Mouse (Mus musculus) T-helper 17 cell (primary cell): Measurements from ENCODE around the gene Dnajc6.

Source experiments
- in situ Hi-C, 2 experiments: fragments of 300-600 bp; cut with MboI, MseI; formaldehyde crosslinking; loops; 1 replicate in 1 of 2; 2 replicates in 1 of 2; pipeline ENCODE4 v1.15.1; 2025; ENCODE audit warnings: high pct_unique_total_duplicates in 2 of 2

Gene Dnajc6

GRCm38 (mm10) chr4:101496534-101497237, at the start of gene Dnajc6:
TSS of gene Dnajc6 (plus strand) at chr4:101496648.
- in situ Hi-C loops = no loop called here

GRCm38 (mm10) chr4:101448701-101449100, 47.7 kb upstream of the Dnajc6 start:
- in situ Hi-C loops = no loop called here

DNA sequence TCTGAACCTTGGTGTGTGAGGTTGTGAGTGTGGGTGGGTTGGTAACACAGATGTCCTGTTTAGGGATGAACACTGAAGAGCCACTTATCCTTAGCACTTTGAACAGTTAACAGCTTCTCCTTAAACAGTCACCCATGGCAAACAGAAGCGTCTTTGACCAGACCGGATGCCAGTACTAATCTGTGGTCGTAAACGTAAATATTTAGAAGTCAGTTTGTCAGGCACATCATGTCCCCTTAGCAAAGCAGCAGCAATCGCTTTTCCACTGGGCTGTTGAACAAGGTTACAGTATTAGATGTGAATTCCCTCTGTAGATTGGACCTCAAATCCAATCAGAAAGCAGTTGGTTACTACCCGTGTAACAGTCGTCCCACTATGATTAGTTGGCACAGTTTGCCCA, 47.1 kb upstream of the Dnajc6 start:
- in situ Hi-C loops = no loop called here

DNA sequence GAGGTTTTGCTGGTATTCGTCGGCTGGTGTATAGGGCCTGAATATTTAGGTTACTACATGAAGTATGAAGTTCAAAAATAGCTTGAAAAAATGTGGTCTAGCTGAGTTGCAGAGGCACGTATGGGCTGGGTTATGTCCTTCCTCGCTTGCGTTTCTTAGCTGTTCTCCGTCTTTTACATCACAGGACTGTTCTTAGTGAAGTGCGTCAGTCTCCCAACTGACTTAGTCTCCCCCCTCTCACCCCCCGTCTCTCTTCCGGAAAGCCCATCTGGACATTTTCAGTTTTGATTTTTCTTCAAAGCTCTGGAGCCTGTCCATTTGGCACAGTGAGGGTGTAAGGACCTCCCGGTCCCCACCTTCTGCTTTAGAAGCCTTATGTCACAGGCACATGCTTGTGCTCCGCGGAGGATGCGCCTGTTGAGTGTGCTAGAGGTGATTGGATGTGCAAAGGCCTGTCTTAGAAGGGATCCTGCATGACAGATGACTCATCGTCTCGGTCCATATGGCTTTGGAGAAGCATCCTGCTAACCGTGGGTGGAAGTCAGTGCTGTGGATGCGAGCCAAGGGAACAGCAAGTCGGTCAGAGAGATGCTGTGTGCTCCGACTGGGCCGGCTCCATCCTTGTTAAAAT, 46.2 kb upstream of the Dnajc6 start:
- in situ Hi-C loops = loop anchor here in 1 of 2 experiments (5.0 to 25.0 kb wide), 2 partner anchors 63 to 562 kb away; no protein-coding TSS in a partner anchor

DNA sequence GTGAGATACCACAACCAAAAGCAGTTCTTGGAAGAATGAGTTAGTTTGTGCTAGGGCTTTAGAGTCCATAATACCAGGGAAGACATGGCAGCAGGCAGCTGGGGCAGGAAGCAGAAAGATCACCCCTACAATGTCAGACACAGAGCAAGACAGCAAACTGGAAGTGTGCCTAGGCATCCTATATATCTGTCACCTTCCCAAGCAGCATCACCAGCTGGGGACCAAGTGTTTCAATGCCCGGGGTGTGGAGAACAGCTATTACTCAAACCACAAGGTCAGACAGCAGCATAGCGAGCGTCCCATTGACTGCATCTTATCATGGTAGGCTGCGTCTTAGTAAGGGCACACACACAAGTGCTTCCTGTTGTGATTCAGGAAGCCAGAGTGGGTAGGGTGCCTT, 45.4 kb upstream of the Dnajc6 start:
- in situ Hi-C loops = loop anchor here in 1 of 2 experiments (5.0 to 25.0 kb wide), 2 partner anchors 64 to 561 kb away; no protein-coding TSS in a partner anchor

- in situ Hi-C loops = loop anchor here in 1 of 2 experiments (5.0 to 25.0 kb wide), 2 partner anchors 66 to 559 kb away; no protein-coding TSS in a partner anchor
Measured at GRCm38 (mm10) chr4:101452829-101453228, 43.6 kb upstream of the Dnajc6 start.

DNA sequence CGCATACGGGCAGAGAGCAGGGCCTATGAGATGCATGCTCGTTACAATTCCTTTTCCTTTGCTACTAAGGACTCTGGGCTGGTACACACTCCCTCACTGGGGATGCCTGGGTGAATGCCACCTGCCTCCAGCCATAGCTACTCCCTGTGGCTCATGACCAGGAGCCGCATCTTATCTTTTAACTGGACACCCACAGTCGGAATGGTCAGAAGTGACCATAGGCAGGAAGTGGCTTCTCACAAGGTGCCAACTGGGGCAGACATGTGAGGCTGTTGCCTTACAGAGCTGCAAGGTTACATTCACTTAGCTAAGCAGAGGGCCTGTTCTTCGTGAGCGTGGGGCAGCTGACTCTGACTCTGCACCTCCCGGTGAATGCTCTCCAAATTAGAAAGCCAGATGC, 39.3 kb upstream of the Dnajc6 start:
- in situ Hi-C loops = loop anchor here in 1 of 2 experiments (25.0 kb wide), 1 partner anchor 555 kb away; no protein-coding TSS in a partner anchor

DNA sequence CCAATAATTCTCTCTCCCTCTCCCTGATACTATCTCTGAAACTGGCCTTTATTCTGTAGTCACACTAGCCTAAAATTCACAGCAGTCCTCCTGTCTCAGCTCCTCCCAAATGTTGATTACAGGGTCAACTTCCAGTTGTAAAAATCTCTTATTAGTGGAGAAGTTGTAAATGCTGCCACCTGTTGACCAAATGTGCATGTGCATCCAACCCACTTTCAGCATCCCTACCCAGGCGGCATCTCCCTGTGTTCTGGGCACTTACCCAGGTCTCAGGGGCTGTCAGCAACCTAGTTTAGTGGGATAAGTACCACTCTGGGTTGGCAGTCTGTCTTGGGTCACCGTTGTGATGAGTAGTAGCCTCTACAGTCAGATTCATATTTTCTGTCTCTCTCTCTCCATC, 38.1 kb upstream of the Dnajc6 start:
- in situ Hi-C loops = loop anchor here in 1 of 2 experiments (25.0 kb wide), 1 partner anchor 554 kb away; no protein-coding TSS in a partner anchor

GRCm38 (mm10) chr4:101459358-101459757, 37.1 kb upstream of the Dnajc6 start:
- in situ Hi-C loops = loop anchor here in 1 of 2 experiments (25.0 kb wide), 1 partner anchor 553 kb away; no protein-coding TSS in a partner anchor

DNA sequence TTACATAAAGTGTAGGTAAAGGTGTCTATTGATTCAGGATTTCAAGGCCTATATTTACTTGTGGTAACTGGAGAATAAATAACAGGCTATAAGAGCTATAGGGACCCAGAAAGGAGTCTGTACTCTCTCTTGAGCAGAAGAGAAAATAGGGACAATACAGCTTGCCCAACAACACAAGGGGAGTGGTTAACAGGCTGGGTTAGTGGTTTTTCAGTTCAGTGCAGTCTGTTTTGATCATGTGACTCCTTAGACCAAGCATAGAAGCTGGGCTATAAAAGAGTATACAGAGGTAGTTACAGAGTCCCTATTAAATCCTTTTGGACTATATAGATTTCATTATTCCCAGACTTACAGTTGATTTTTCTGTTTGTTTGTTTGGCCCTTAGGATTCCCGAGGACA, 36.3 kb upstream of the Dnajc6 start:
- in situ Hi-C loops = loop anchor here in 1 of 2 experiments (25.0 kb wide), 1 partner anchor 552 kb away; no protein-coding TSS in a partner anchor

GRCm38 (mm10) chr4:101462065-101462464, 34.4 kb upstream of the Dnajc6 start:
- in situ Hi-C loops = loop anchor here in 1 of 2 experiments (25.0 kb wide), 1 partner anchor 550 kb away; no protein-coding TSS in a partner anchor

DNA sequence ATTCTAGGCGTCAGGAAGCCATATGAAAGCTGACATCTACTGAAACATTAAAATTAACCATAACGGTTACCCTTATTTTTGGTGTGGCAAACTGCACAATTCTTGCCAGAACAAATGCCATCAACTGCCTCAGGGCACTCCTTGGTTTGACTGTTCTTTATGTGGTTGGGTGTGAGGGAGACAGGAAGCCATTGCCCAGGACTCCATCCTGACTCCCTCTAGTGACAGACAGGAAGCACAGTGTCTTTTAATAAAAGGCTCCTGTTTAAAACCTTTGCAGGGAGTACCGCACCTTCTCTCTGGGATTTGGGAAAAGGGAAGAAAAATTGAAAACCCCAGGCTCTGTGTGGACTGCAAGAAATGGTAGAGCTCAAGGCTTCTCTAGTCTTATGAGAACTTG, 30.2 kb upstream of the Dnajc6 start:
- in situ Hi-C loops = loop anchor here in 1 of 2 experiments (25.0 kb wide), 1 partner anchor 546 kb away; no protein-coding TSS in a partner anchor

DNA sequence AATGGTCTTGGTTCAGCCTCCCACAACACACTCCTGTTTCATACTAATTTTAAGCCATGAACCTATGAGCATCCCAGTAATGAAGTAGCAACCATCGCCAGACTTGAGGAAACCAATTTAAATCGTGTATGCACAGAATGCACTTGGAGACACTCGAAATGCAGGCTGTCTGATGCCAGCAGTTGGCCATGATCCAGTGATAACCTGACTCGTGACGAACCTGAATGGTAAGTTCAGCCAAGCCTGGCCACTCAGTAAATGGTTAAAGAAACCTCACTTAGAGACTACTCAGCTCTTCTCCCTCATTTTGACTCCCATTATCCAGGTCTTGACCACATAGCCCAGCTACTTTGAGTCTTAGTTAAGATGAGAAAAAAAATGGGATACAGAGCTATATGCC, 27.2 kb upstream of the Dnajc6 start:
- in situ Hi-C loops = loop anchor here in 1 of 2 experiments (25.0 kb wide), 1 partner anchor 543 kb away; no protein-coding TSS in a partner anchor

GRCm38 (mm10) chr4:101470543-101470942, 25.9 kb upstream of the Dnajc6 start:
- in situ Hi-C loops = loop anchor here in 1 of 2 experiments (25.0 kb wide), 1 partner anchor 542 kb away; no protein-coding TSS in a partner anchor

- in situ Hi-C loops = loop anchor here in 1 of 2 experiments (25.0 kb wide), 1 partner anchor 540 kb away; no protein-coding TSS in a partner anchor
Measured at GRCm38 (mm10) chr4:101472767-101473166, 23.7 kb upstream of the Dnajc6 start.

GRCm38 (mm10) chr4:101490320-101490917, 6.0 kb upstream of the Dnajc6 start:
- in situ Hi-C loops = no loop called here

DNA sequence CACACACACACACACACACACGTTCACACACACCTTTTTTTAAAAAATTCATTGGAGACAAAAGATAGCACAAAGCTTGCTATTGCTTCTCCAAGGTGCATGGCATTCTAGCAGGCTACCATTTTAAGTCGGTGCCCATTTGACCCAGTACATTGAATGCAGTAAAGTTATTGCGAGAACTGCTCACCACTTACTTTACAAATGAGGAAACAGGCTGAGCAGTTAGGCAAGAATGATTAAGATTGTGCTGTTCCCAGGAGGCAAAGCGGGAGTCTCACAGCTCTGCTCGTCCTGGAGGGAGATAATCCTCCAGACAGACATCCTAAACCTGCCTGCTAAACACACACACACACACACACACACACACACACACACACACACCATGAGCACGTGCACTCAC, 4.7 kb upstream of the Dnajc6 start:
- in situ Hi-C loops = no loop called here

GRCm38 (mm10) chr4:101493611-101494197, 2.7 kb upstream of the Dnajc6 start:
- in situ Hi-C loops = no loop called here

- in situ Hi-C loops = no loop called here
Measured at GRCm38 (mm10) chr4:101496188-101496533, 287 bp upstream of the Dnajc6 start.

- in situ Hi-C loops = no loop called here
Measured at GRCm38 (mm10) chr4:101497336-101497735, 888 bp downstream of the Dnajc6 start.

DNA sequence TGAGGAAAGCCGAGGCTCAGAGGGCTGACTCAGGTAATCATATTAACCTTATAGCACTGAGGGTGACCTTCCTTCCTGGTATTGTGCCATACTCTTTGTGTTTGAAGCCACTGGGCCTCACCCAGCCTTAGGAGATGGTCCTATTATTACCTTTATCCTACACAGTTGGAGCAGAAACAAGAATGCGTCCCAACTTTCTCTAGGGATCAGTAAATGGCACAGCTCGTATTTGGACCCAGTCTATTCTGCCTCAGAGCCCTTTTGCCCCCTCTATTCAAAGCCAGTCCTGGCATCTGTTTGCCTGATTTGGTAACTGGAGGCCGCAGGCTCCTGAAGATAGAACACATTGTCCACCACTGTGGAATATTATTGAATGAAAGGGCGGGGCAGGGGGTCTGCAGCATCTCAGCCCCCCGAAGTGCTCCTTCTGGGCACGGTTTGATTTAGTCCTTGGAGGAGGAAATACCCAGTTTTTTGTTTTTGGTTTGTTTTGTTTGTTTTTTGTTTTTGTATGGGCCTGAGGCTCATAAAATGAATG, 8.1 kb downstream of the Dnajc6 start:
- in situ Hi-C loops = loop anchor here (5.0 to 10.0 kb wide), 2 partner anchors 93 to 1710 kb away; partner anchors contain the start of gene Slc35d1 (in 1 of the 2)
